Mouse (Mus musculus): Measurements from ENCODE around the gene Hist1h2br. TPM values are rescaled to one million over a fixed set of nuclear protein-coding genes. Genes with fewer than 3 reads are reported as not detected.
"Not testable (repeated sequence)": the region's sequence is repeated elsewhere in the genome, so short reads cannot be mapped to it uniquely, and the experiment has no call there.

The Hist1h2br gene
- polyA plus RNA-seq, 1 experiment = not detected

- not testable (repeated sequence) for H3K4me1 ChIP-seq (ENCODE audit: control insufficient read depth, insufficient read depth, insufficient read length, low read length); H3K27ac ChIP-seq (replicated peaks; ENCODE audit: low read depth, low read length); H3K4me3 ChIP-seq (ENCODE audit: insufficient read depth, low read depth, low read length)
These were observed 13.3 kb upstream of the Hist1h2br start for GRCm38 (mm10) chr13:21820082-21820890.

GRCm38 (mm10) chr13:21828511-21828910 is 5.0 kb upstream of the Hist1h2br start:
- no peak overlapping the region for H3K27ac ChIP-seq (replicated peaks; ENCODE audit: low read depth, low read length)
- no peak overlapping the region for H3K4me3 ChIP-seq (ENCODE audit: insufficient read depth, low read depth, low read length)
- no peaks in the 10 kb centered on the region for H3K4me1 ChIP-seq (ENCODE audit: control insufficient read depth, insufficient read depth, insufficient read length, low read length)

- H3K4me3 ChIP-seq (ENCODE audit: insufficient read depth, low read depth, low read length) = no peak overlapping the region
- H3K4me1 ChIP-seq (ENCODE audit: control insufficient read depth, insufficient read depth, insufficient read length, low read length) = no peaks in the 10 kb centered on the region
- H3K27ac ChIP-seq (replicated peaks; ENCODE audit: low read depth, low read length) = no peak overlapping the region
These were observed 3.2 kb upstream of the Hist1h2br start for GRCm38 (mm10) chr13:21830344-21830743.

- H3K4me1 ChIP-seq (ENCODE audit: control insufficient read depth, insufficient read depth, insufficient read length, low read length); H3K27ac ChIP-seq (replicated peaks; ENCODE audit: low read depth, low read length): not testable (repeated sequence)
- peak within 1 kb of the TSS; percentile 42 for H3K4me3 ChIP-seq (ENCODE audit: insufficient read depth, low read depth, low read length)
These were observed 1.8 kb upstream of the Hist1h2br start, which contains the start of gene Hist1h4n for GRCm38 (mm10) chr13:21831418-21832394. Hist1h4n (minus strand) TSS chr13:21832196.

GRCm38 (mm10) chr13:21840508-21840907 is 7.0 kb downstream of the Hist1h2br start:
- H3K4me3 ChIP-seq (ENCODE audit: insufficient read depth, low read depth, low read length); H3K4me1 ChIP-seq (ENCODE audit: control insufficient read depth, insufficient read depth, insufficient read length, low read length); H3K27ac ChIP-seq (replicated peaks; ENCODE audit: low read depth, low read length): not testable (repeated sequence)

- not testable (repeated sequence) for H3K4me3 ChIP-seq (ENCODE audit: insufficient read depth, low read depth, low read length); H3K4me1 ChIP-seq (ENCODE audit: control insufficient read depth, insufficient read depth, insufficient read length, low read length); H3K27ac ChIP-seq (replicated peaks; ENCODE audit: low read depth, low read length)
These were observed 12.8 kb downstream of the Hist1h2br start for GRCm38 (mm10) chr13:21846356-21846755.

- Histone ChIP-seq H3K4me1 (ENCODE audit: control insufficient read depth, insufficient read depth, insufficient read length, low read length) (no peaks in the 10 kb centered on the region), H3K4me3 (ENCODE audit: insufficient read depth, low read depth, low read length) (no peak overlapping the region), H3K27ac (replicated peaks; ENCODE audit: low read depth, low read length) (no peak overlapping the region)
These were observed 14.3 kb downstream of the Hist1h2br start for GRCm38 (mm10) chr13:21847883-21848282.

GRCm38 (mm10) chr13:21850696-21851095 is 17.2 kb downstream of the Hist1h2br start:
- H3K4me3 ChIP-seq (ENCODE audit: insufficient read depth, low read depth, low read length); H3K27ac ChIP-seq (replicated peaks; ENCODE audit: low read depth, low read length); H3K4me1 ChIP-seq (ENCODE audit: control insufficient read depth, insufficient read depth, insufficient read length, low read length): not testable (repeated sequence)

GRCm38 (mm10) chr13:21852215-21852945 is 18.8 kb downstream of the Hist1h2br start:
- no peak overlapping the region for H3K4me3 ChIP-seq (ENCODE audit: insufficient read depth, low read depth, low read length)
- no peaks in the 10 kb centered on the region for H3K4me1 ChIP-seq (ENCODE audit: control insufficient read depth, insufficient read depth, insufficient read length, low read length)
- peak overlapping the region; percentile 94 for H3K27ac ChIP-seq (replicated peaks; ENCODE audit: low read depth, low read length)

- Histone ChIP-seq H3K4me1 (ENCODE audit: control insufficient read depth, insufficient read depth, insufficient read length, low read length) (no peaks in the 10 kb centered on the region), H3K27ac (replicated peaks; ENCODE audit: low read depth, low read length) (no peak overlapping the region), H3K4me3 (ENCODE audit: insufficient read depth, low read depth, low read length) (no peak overlapping the region)
These were observed 21.6 kb downstream of the Hist1h2br start for GRCm38 (mm10) chr13:21855146-21855545.

- peak overlapping the region; percentile 57 for H3K4me3 ChIP-seq (ENCODE audit: insufficient read depth, low read depth, low read length)
- no peak overlapping the region for H3K27ac ChIP-seq (replicated peaks; ENCODE audit: low read depth, low read length)
- H3K4me1 ChIP-seq (ENCODE audit: control insufficient read depth, insufficient read depth, insufficient read length, low read length) = no peaks in the 10 kb centered on the region
These were observed 22.2 kb downstream of the Hist1h2br start for GRCm38 (mm10) chr13:21855698-21856162.

GRCm38 (mm10) chr13:21861608-21862007 is 28.1 kb downstream of the Hist1h2br start:
- no peak overlapping the region for H3K4me3 ChIP-seq (ENCODE audit: insufficient read depth, low read depth, low read length)
- H3K27ac ChIP-seq (replicated peaks; ENCODE audit: low read depth, low read length) = no peak overlapping the region

GRCm38 (mm10) chr13:21865503-21865902 is 32.0 kb downstream of the Hist1h2br start:
- not testable (repeated sequence) for H3K27ac ChIP-seq (replicated peaks; ENCODE audit: low read depth, low read length); H3K4me3 ChIP-seq (ENCODE audit: insufficient read depth, low read depth, low read length); H3K4me1 ChIP-seq (ENCODE audit: control insufficient read depth, insufficient read depth, insufficient read length, low read length)

More at GRCm38 (mm10) chr13:21861608-21862007, 28.1 kb downstream of the Hist1h2br start:
- no peaks in the 10 kb centered on the region for H3K4me1 ChIP-seq (ENCODE audit: control insufficient read depth, insufficient read depth, insufficient read length, low read length)

GRCm38 (mm10) chr13:21880735-21881134 is 47.2 kb downstream of the Hist1h2br start:
- no peak overlapping the region for H3K27ac ChIP-seq (replicated peaks; ENCODE audit: low read depth, low read length)
- H3K4me3 ChIP-seq (ENCODE audit: insufficient read depth, low read depth, low read length) = no peak overlapping the region

More at GRCm38 (mm10) chr13:21880735-21881134, 47.2 kb downstream of the Hist1h2br start:
- H3K4me1 ChIP-seq (ENCODE audit: control insufficient read depth, insufficient read depth, insufficient read length, low read length) = no peaks in the 10 kb centered on the region

Measured in brown adipose tissue, adult 24 weeks (tissue).